Mouse (Mus musculus) E14TG2a.4 (cell line): Measurements from ENCODE around the gene Mcub.

Experiments
- CTCF ChIP-seq: conservative IDR thresholded peaks from 2 replicates; pipeline ENCODE4 v1.5.1; 2014; ENCODE audit warnings: low read length
- POU5F1 ChIP-seq: IDR thresholded peaks from 2 replicates; pipeline ENCODE4 v1.6.1; 2014; ENCODE audit warnings: low read length, borderline replicate concordance

GRCm38 (mm10) chr3:130000926-130001325 lies 30.9 kb upstream of the Mcub start:
- TF ChIP-seq CTCF (no peak), POU5F1 (no peak)
